Mouse (Mus musculus) spleen, postnatal 4 days (tissue): ENCODE measurements around the gene Krtap19-9b.

Experiments used
- DNase-seq, 2 experiments: peaks; one replicate each; pipeline ENCODE4 v3.0.0; 2022; ENCODE audit warnings: low spot score in 2 of 2

Gene Krtap19-9b

GRCm38 (mm10) chr16:88932165-88932564, at the start of gene Krtap19-9b:
Gene Krtap19-9b (minus strand): TSS chr16:88932265.
- DNase-seq = no peak

DNA sequence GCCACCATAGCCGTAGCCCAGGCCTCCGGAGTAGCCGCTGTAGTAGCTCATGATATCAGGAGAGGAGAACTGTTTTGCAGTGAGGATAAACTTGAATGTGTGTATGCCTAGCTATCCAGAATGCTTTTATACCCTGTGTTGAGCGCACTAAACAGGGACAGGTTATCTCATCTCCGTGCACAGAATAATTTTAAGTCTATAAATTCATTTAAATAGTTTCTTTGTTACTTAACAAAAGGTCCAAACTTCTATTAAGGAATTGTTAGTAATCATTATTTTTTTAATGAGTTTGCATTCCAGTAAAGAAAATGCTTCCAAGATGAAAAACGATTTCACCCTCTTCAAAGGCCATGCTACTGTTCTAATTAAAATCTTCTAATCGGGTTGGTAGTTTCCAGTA, 30.7 kb upstream of the Krtap19-9b start, which contains the start of gene Krtap16-3:
Krtap16-3 (minus strand) TSS at position 101 of the 400 bp plus-strand sequence.
- no peak for DNase-seq

- no peak for DNase-seq
Observed at GRCm38 (mm10) chr16:88941106-88941505, 9.0 kb upstream of the Krtap19-9b start.

DNA sequence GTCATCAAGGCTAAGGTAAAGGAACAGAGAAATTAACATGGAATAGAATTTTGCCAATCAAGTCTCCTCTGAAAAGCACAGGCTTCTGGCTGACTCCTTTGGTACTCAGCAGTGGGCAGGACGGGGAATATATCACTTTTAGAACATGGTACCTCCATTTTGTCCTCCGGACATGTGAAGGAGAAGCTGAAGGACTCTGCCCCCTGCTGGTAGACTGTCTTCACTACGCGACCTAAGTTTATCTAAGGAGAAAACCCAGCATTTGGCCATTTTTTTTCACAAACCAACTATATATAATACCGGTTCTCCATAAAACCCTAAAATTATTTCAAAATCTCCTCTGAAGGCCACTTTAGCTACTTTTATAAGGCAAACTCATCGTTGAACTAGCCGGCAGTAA, 6.2 kb upstream of the Krtap19-9b start:
- DNase-seq = no peak

- DNase-seq = no peak
Observed at GRCm38 (mm10) chr16:88896357-88896756, 35.7 kb downstream of the Krtap19-9b start, which contains the start of gene Krtap19-5. Gene Krtap19-5 (minus strand): TSS chr16:88896457.

GRCm38 (mm10) chr16:88886870-88887269, 45.2 kb downstream of the Krtap19-9b start:
- no peak for DNase-seq

GRCm38 (mm10) chr16:88884989-88885388, 47.1 kb downstream of the Krtap19-9b start, which contains the start of gene Krtap19-4:
Gene Krtap19-4 (minus strand): TSS chr16:88885089.
- DNase-seq = no peak
